Mouse (Mus musculus) left cerebral cortex, postnatal 10 days (tissue): ENCODE results near the gene Tssk2. TPM values are rescaled to one million over a fixed set of nuclear protein-coding genes. Genes with fewer than 3 reads are reported as not detected.

ENCODE experiments used
- DNase-seq, 2 experiments: peaks; one replicate each; pipeline ENCODE4 v3.0.0; 2021 to 2022; ENCODE audit warnings: low spot score in 2 of 2, mixed read lengths in 1 of 2; ENCODE audit errors: extremely low spot score in 1 of 2
- intact Hi-C: fragments of 180-260 bp; cut with DNase I; formaldehyde crosslinking; loops from one replicate; pipeline ENCODE4 v1.15.1; 2025
- total RNA-seq, 2 experiments: library from RNA; stranded (reverse); gene quantifications; 2 replicates each; pipeline ENCODE4 v1.2.3; 2021

Tssk2 gene
- total RNA-seq, 2 experiments from 2014 or later, result not detected

DNA sequence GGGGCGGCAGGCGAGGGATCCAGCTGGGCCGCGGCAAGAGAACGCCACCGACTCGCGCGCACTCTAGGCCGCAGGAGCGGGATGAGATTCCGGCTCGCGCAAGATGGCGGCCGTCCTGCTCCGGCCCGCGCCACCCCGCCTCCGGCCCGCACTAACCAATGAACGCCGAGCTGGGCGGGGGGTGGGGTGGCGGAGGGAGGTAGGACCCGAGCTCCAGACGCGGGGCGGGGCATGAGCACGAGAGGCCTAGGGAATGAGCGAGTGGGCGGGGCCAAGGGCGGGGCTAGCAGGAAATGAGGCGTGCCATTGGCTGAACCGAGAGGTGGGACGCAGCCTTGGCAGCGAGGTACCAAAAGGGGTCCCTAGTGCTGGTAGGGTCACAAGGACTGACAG is 6.9 kb upstream of the Tssk2 start, which contains the start of gene Gm20518:
TSS of gene Gm20518 (minus strand) at position 105 of the 393 bp plus-strand sequence.
- intact Hi-C loops, result no loop called here
- DNase-seq, result peak; percentile 99 to 100

DNA sequence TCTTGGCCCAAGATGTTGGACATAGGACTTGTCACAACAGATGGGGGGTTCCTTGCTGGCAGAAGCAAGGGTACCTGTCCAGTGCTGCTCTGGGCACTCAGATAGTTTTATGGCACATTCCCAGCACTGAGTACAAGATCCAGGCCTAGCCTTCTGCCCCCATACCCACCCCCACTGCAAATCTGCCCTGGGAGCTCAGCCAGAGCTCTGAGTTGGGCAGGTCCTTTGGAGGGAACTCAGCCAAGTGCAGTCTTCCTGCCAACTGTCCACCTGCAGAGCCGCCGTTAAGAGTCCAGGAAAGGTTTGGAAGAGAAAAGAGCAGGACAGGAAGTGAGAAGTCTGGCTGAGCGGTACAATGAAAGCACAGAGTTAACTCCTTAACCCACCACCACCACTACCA is 5.8 kb upstream of the Tssk2 start:
- intact Hi-C loops, result no loop called here
- no peak for DNase-seq

DNA sequence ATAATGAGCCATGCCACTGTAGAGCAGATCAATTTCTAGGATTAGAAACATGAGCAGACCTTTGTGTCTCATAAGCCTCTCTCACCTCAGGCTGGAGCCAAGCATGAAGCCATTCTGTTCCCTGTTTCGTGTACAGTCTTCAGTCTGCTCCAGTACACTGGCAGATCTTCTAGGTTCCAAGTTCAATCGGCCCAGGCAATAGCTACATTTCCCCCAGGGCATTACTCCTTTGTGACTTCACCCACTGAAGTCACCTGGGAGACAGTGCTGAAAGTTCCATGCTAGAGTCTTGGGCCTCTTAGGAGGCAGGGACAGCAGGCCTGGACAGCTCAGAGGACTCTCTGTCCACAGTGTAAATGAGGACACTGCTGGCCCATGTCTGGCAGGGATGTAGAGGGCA is 4.5 kb upstream of the Tssk2 start, which contains the start of gene Tssk1:
TSS of gene Tssk1 (plus strand) at position 301 of the 400 bp plus-strand sequence.
- intact Hi-C loops, result no loop called here
- no peak for DNase-seq

DNA sequence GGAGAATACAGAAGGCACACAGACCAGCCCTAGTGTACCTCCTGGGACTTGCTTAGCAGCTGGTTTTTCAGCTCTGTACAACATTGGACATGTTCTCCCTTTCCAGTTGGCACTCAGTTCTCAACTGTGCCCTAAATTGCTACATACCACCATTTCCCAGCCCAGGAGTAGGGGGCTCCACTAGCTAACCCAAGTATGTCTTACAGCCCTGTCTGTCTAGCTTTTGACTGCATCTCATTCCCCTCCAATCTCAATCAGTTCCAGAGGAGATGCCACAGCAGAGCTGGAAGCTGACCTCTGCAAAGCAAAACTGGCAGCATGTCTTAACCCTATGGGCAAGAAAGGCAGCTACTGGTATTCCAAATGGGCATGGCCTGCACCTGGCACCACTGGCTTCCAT is 2.3 kb upstream of the Tssk2 start:
- intact Hi-C loops, result no loop called here

GRCm38 (mm10) chr16:17911052-17911595 is 12.7 kb downstream of the Tssk2 start, which contains the start of gene Ess2:
Gene Ess2 (minus strand): TSS chr16:17911348.
- intact Hi-C loops, result no loop called here
- peak; percentile 92 to 93 for DNase-seq

More for the DNA sequence above, 2.3 kb upstream of the Tssk2 start:
- no peak for DNase-seq

GRCm38 (mm10) chr16:17914307-17915249 is 16.1 kb downstream of the Tssk2 start, which contains the start of gene Gsc2:
Gene Gsc2 (minus strand): TSS chr16:17915059.
- intact Hi-C loops, result no loop called here
- DNase-seq, result peak in 1 of 2 experiments; percentile 46

DNA sequence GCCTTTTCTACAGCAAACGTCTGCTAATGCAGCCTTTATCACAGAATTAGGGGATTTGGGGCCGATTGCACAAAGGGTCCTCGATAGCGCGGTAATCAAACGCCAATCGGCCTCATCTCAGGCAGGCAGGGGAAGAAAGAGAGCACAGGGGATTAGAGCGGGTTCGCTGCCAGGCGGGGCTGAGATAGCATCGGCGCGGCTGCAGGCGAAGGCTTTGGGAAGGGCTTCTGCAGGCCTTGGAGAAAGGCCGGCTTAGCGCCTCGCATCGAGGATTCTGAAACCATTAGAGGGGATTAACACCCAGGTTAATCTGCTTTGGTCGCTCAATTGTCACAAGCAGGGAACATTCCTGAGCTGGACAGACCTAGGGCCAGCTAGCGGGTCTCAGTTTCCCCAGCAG is 22.1 kb downstream of the Tssk2 start:
- DNase-seq, result no peak
- intact Hi-C loops, result loop anchor here (10.0 kb wide), 1 partner anchor 294 kb away; the partner anchor contains the start of gene Ccdc188

- peak; percentile 97 to 98 for DNase-seq
- intact Hi-C loops, result loop anchor here (10.0 kb wide), 1 partner anchor 293 kb away; the partner anchor contains the start of gene Ccdc188
Measured at GRCm38 (mm10) chr16:17921325-17922162, 23.1 kb downstream of the Tssk2 start.

GRCm38 (mm10) chr16:17922163-17922538 is 23.7 kb downstream of the Tssk2 start:
- DNase-seq, result peak in 1 of 2 experiments; percentile 63

DNA sequence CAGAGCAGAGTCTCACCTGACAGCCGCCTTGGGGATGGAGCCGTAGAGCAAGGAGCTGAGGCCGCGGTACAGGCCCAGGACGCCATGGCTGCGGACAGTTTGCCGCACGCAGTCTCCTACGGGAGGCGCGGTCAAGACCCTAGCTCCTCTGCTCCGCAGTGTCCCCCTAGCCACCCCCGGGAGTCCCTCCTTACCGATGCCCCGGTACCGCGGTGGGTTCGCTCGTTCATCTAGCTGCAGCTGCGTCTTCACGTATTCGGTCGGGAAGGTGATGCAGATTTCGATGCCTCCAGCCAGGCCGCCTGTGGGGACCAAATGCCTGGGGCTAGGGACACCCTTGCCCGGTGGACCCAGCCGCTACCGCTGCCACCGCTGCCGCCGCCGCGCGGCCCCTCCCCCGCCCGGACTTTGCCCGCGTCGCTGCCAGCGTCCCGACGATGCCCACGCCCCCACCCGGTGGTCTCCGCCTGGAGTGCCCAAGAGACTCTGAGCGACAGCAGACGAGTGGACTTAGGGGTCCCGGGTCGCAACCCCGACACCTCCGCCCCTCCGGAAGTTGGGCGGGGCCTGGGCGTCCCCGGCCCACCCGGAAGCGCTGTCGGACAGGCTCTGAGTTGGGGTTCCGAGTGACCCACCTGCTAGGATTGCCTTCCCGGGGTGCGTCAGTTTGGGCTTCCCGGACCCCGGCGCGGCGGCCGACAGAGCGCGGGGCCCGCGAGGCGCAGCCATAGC is 29.1 kb downstream of the Tssk2 start:
- intact Hi-C loops, result loop anchor here (5.0 to 10.0 kb wide), 2 partner anchors 120 to 287 kb away; partner anchors contain the start of gene Ccdc188

More at GRCm38 (mm10) chr16:17922163-17922538, 23.7 kb downstream of the Tssk2 start:
- intact Hi-C loops, result loop anchor here (10.0 kb wide), 1 partner anchor 293 kb away; the partner anchor contains the start of gene Ccdc188

GRCm38 (mm10) chr16:17928087-17928580 is 29.7 kb downstream of the Tssk2 start, which contains the start of gene Slc25a1:
Gene Slc25a1 (minus strand): TSS chr16:17928219.
- intact Hi-C loops, result loop anchor here (5.0 to 10.0 kb wide), 2 partner anchors 119 to 287 kb away; partner anchors contain the start of gene Ccdc188
- DNase-seq, result peak; percentile 81 to 88

More for the DNA sequence above, 29.1 kb downstream of the Tssk2 start:
- peak in 1 of 2 experiments; percentile 74 for DNase-seq

- peak; percentile 56 to 91 for DNase-seq
- intact Hi-C loops, result loop anchor here (5.0 to 10.0 kb wide), 2 partner anchors 119 to 286 kb away; partner anchors contain the start of gene Ccdc188
Measured at GRCm38 (mm10) chr16:17928627-17929104, 30.2 kb downstream of the Tssk2 start.

- DNase-seq, result no peak
- intact Hi-C loops, result loop anchor here (5.0 to 10.0 kb wide), 2 partner anchors 118 to 286 kb away; partner anchors contain the start of gene Ccdc188
Measured at GRCm38 (mm10) chr16:17929211-17929610, 30.8 kb downstream of the Tssk2 start.

DNA sequence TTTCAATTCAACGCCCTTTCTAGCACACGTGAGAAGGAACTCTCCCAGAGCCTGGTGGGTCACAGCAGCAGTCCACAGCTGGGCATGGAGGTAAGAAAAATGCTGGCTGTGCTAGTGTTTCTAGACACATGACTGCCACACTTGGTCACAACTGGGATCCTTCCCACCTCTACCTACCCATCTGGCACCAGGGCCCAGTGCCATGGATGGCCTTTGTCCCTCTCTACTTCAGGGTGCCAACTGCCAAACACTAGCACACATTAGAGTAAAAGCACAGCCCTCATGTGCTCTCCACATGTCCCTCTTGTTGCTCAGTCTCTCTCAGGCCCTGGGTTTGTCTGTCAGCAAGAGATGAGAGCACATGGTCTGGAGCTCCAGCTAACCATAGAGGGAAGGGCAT is 31.2 kb downstream of the Tssk2 start:
- no peak for DNase-seq
- intact Hi-C loops, result loop anchor here (5.0 to 10.0 kb wide), 2 partner anchors 118 to 285 kb away; partner anchors contain the start of gene Ccdc188

DNA sequence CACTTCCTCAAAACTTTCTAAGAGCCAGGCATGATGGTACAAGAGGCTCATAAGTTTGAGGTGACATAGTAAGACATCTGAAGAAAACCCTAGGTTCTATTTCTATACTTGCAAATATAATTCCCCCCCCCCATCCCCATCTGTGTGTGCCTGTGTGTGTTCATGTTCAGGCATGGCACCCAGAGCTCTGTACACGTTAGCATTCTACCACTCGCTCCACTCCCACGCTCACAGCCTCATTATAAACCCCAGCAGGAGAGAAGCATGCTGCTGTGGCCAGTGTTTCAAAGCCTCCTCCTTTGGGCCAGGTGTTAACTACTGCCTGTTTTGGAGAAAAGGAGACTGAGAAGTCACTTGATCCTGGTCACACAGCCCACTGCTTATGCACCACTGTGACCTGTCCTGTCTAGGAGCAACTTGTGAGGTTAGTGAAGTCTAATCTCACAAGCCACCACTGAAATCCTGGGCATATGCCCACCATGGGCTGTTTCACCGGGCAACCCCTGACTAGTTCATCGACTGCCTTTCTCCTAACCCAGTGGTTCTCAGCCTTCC is 33.5 kb downstream of the Tssk2 start:
- intact Hi-C loops, result no loop called here
- DNase-seq, result no peak

- no peak for DNase-seq
- intact Hi-C loops, result no loop called here
Measured at GRCm38 (mm10) chr16:17933594-17934444, 35.4 kb downstream of the Tssk2 start.
